Mouse (Mus musculus) testis, postnatal 10 days (tissue): ENCODE data around the gene Olfr270.

Source experiments
- DNase-seq: peaks from one replicate; pipeline ENCODE4 v3.0.0; 2021; ENCODE audit warnings: low spot score

The Olfr270 gene

DNA sequence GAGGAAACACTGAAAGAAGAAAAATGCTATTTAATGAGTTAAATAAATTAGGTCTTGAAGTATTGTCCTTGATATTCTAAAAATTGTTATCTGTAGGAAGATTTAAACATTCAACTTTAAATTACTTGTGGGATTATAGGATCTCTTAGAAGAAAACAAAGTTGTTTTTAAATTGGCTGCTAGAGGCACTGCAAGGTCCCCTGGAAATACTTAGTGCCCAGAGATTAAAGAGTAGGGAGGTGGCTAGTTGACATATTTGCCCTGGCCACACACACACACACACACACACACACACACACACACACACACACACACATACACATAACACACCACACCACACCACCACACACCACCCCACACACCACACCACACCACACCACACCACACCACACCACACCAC is at the start of gene Olfr270:
TSS of gene Olfr270 (plus strand) at position 301 of the 400 bp plus-strand sequence.
- DNase-seq = no peak

DNA sequence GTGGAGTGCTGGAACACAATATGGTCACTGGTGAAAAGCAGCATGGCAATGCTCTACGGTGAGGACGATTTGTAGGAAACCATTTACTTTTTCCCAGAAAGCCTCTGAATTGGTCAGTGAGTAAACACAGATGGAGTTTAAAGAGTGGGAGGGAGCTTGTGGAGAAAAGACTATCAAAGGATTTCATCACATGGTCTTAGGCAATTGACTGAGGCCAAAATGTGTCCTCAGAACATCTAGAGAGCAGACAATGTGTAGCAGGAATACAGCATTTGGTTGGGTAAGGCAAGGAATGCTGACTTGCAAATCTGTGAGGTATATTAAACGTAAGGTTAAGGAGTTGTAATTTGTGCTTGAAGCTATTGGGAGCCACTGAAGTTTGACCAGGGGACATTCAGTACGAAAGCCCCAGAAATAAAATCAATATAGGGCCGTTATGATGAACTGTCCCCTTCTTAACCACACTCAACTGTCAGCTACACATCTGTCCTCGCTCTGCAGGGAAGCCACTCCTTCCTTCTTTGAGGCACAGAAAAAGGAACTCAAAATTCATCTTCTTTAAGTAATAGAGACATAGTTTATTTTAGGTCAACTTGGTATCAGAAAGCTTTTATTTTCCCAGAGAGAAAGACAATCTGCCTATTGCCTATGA is 47.6 kb upstream of the Olfr270 start:
- no peak for DNase-seq

GRCm38 (mm10) chr4:52917311-52917688 is 47.0 kb upstream of the Olfr270 start:
- DNase-seq = no peak

- no peak for DNase-seq
Observed at GRCm38 (mm10) chr4:52919078-52919477, 45.3 kb upstream of the Olfr270 start, which contains the start of gene Olfr272. TSS of gene Olfr272 (minus strand) at chr4:52919178.

- DNase-seq = no peak
Observed at GRCm38 (mm10) chr4:52930480-52930879, 33.9 kb upstream of the Olfr270 start.

GRCm38 (mm10) chr4:52946665-52947064 is 17.7 kb upstream of the Olfr270 start:
- DNase-seq = no peak

- DNase-seq = no peak
Observed at GRCm38 (mm10) chr4:52949005-52949404, 15.3 kb upstream of the Olfr270 start.

DNA sequence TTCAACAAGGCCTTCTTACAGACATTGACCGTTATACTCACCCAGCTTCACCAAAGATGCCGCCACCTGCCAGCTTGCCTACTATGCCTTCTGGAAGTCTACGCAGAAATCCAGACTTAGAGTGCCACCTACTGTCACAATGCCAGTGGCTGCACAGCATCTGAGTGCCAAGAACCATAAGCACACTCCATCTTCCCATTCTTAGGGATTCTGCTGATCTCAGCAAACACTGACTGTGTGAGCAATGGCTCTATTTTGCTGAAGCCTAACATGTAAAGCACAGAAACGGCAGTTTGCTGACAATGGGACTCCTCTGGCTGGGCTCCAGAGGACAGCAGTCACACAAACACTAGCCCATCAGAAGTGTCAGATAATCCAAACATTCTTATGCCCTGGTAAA is 5.7 kb upstream of the Olfr270 start:
- no peak for DNase-seq

DNA sequence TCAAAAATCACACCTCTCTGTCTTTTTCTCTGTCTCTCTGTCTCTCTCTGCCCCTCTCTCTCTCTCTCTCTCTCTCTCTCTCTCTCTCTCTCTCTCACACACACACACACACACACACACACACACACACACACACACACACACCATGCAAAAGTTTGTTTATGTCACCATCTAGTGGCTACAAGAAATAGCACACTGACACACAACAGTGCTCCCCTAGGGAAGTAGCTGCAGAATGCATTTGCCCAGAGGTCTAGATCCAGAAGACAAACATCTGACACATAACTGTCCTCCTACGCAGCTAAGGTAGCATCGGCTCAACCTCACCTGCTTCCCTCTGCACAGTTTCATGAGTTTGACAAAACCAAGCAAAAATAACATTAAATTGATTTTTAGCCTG is 20.9 kb downstream of the Olfr270 start:
- DNase-seq = no peak

DNA sequence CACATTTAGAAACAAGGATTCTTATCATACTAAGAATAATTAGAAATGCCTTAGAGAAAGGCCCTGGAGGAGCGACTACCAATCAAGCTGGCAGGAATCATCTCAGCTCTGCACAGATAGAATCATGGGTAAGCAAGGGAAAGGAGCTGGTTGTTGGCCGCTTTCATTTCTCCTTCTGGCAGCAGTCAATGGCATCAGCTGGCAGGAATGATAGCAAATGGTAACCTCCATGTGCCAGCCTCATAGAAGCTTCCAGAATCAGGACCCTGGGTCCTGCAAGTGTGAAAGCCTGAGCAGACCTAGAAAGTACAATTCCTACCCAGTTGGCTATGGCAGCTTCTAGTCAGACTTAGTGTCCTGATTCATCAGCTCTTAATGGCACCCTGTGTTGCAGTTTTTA is 21.9 kb downstream of the Olfr270 start:
- no peak for DNase-seq

GRCm38 (mm10) chr4:52989248-52989647 is 24.9 kb downstream of the Olfr270 start, which contains the start of gene Nipsnap3a:
TSS of gene Nipsnap3a (plus strand) at chr4:52989272.
- peak; percentile 46 for DNase-seq

DNA sequence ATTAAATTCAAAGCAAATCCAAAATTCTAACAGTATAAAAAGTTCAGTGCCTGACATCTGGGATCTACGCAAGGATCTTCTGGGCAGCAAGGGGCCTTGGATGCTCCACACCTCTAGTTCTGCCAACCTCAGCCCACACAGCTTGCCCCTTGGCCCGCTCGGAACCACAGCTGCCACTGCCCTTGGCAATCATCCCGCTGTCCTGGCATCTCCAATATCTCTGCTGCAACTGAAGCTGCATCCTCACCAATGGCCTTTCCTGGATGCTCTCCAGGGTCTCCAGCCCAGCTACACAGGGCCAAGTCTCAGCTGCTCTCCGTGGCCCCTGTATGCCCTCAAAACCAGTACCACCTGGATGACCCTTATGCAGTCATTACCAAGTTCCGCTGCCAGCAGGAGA is 35.1 kb downstream of the Olfr270 start:
- DNase-seq = no peak

- DNase-seq = no peak
Observed at GRCm38 (mm10) chr4:53000154-53000553, 35.8 kb downstream of the Olfr270 start.

GRCm38 (mm10) chr4:53009183-53009582 is 44.8 kb downstream of the Olfr270 start:
- no peak for DNase-seq

- DNase-seq = no peak
Observed at GRCm38 (mm10) chr4:53009871-53010270, 45.5 kb downstream of the Olfr270 start.

GRCm38 (mm10) chr4:53011732-53012361 is 47.5 kb downstream of the Olfr270 start, which contains the start of gene Nipsnap3b:
TSS of gene Nipsnap3b (plus strand) at chr4:53011880.
- peak; percentile 100 for DNase-seq

GRCm38 (mm10) chr4:53014421-53014820 is 50.1 kb downstream of the Olfr270 start:
- no peak for DNase-seq

GRCm38 (mm10) chr4:53015024-53015423 is 50.7 kb downstream of the Olfr270 start:
- no peak for DNase-seq

GRCm38 (mm10) chr4:53018392-53018791 is 54.0 kb downstream of the Olfr270 start:
- no peak for DNase-seq
